Mouse (Mus musculus) gastrocnemius, adult 8-10 months (tissue): ENCODE measurements around the gene Ece1. TPM values are rescaled to one million over a fixed set of nuclear protein-coding genes. Genes with fewer than 3 reads are reported as not detected.
"Not testable (repeated sequence)": the region's sequence is repeated elsewhere in the genome, so short reads cannot be mapped to it uniquely, and the experiment has no call there.

Experiments
- DNase-seq, 2 experiments: peaks; one replicate each; pipeline ENCODE4 v3.0.0; 2022; ENCODE audit warnings: low spot score in 2 of 2
- total RNA-seq, 4 experiments: library from RNA; stranded (reverse); gene quantifications; 2 replicates each; pipeline ENCODE4 v1.2.4; 2022

The Ece1 gene
- 10 to 100 TPM; 48.8 to 97.1 (median 69.4) TPM for total RNA-seq

- peak; percentile 88 to 92 for DNase-seq
These were observed at the start of gene Ece1 for GRCm38 (mm10) chr4:137862019-137862418. Gene Ece1 (plus strand): TSS chr4:137862237.

DNA sequence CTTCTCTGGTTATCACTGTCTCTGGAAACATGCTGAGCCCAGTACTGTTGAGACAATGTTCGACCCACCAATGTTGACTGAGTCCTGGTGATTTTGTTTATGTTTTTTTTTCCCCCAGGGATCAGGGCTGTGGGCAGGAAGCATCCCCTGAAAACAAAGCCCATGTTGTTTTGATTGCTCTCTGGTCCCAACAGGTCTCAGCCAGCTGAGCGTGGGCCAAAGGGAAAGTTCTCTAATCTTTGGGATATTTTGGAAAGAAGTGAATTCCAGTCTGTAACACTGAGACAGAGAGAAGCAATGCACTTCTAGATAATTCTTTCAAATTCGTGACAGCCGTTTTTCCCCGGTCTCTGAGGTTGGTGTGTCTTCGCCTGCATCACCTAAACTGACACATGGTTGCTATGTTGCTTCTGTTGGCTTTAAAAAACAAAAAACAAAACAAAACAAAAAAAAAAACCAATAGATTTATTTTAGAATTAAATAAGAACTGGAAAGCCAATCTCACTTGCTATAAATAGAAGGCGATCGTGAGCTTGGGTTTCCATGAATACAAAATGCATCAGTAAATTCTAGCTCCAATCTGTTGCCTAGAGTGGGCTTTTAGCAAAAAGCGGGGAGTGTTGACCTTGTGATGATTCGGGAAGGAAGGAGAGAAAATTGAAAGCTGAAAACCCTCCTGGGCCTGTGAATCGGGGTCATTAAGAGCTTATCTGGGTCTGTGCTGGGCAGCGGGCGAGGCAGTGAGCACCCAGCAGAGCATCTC, 48.9 kb upstream of the Ece1 start:
- DNase-seq, result no peak

DNA sequence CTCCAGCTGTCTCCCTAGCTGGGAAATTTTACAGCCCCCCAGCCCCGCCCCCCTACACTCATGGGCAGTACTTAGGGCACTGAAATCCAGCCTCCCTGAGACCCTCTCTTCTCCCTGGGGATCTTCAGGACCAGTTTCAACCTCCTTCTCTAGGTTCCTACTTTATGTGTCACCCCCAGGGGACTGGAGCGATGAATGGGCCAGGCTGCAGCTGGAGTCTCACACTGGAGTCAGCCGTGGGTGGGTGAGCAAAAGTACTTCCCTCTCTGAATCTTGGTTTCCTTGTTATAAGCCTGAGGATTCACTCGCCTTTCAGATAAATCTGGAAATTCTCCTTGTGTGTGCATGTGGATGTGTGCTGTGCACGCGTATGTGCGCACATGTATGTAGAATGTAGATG, 47.9 kb upstream of the Ece1 start:
- no peak for DNase-seq

DNA sequence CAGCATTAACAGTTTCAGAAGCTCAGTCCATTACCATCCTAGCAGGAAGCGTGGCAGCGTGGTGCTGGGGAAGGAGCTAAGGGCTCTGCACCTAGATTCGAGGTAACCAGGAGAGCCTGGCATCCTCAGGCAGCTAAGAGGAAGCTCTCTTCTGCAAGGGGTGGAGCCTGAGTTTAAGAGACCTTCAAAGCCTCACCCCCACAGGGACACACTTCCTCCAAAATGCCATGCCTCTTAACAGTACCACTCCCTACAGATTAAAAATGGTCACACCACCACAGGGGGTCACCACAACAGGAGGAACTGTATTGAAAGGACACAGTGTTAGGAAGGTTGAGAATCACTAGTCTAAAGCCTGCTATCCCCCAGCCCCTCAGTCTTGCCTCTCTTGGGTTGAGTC, 46.6 kb upstream of the Ece1 start:
- DNase-seq, result no peak

DNA sequence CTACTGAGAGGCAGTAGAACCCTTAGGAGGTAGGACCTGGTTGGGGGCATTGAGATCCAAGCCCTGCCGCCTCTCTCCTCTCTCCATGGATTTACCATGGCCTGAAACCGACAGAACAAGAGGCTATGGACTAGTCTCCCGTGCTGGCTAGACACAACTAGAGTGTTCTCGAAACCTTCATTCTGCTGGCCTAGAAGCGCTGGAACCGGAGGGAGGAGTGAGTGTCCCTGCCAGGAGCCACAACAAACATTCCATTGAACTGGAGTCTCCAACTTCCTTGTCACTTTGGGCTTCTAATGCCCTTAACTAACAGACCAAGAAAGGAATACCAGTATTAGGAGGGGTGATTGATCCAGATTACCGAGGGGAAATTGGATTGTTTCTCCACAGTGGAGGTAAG, 45.8 kb upstream of the Ece1 start:
- no peak for DNase-seq

- no peak for DNase-seq
These were observed 43.7 kb upstream of the Ece1 start for GRCm38 (mm10) chr4:137818341-137818740.

- no peak for DNase-seq
These were observed 42.5 kb upstream of the Ece1 start for GRCm38 (mm10) chr4:137819487-137819886.

- DNase-seq, result no peak
These were observed 41.3 kb upstream of the Ece1 start for GRCm38 (mm10) chr4:137820721-137821120.

DNA sequence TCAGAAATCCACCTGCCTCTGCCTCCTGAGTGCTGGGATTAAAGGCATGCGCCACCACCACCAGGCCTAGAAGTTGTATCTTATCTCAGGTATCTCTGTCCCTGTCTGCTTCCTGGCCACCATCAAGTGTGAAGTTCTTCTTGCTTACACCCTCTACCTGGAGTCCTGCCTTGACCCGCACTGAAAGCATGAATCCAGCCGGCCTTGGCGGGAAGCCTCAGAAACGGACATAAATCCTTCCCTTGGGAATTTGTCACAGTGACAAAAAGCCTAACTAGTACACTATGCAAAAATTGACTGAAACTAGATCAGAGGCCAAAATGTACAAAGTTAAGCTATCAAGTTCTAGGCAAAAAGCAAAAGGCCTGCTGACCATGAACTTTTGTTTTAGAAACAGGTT, 39.5 kb upstream of the Ece1 start:
- no peak for DNase-seq

- DNase-seq, result no peak
These were observed 38.5 kb upstream of the Ece1 start for GRCm38 (mm10) chr4:137823542-137823941.

DNA sequence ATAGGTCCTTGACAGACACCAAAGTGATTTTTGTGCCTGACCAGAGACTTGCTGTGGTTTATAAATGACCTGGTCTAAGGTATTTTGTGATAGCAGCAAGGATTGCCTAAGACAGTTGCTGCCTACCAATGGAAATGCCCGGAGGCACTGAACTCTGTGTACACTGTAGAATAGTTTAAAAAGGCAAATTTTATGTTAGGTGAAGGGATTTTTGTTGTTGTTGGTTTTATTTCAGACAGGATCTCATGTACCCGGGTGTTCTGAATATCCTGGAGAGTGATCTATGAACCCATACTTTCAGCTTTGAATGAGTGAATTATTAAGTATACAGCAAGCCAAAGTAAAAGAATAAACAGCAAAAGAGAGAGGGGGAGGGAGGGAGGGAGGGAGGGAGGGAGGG, 37.2 kb upstream of the Ece1 start:
- no peak for DNase-seq

DNA sequence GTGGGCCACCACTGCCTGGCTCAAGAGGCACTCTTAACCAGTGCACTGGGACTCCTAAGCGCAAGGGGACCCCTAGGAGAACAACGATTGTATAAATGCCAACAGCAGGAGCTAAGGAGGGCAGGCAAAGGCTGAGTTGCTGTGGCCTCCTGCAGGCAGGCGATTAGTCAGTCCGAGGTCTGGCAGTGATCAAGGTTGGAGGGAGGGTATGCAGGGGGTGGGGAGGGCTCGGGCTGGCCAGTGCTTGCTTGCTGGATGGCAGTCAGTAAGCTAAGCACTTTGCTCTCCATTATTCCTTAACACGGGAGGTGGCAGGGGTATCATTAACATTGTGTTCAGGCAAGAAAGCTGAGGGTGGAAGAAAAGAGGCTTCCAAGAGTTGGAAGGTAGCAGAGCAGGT, 31.7 kb upstream of the Ece1 start:
- no peak for DNase-seq

GRCm38 (mm10) chr4:137831598-137831997, 30.4 kb upstream of the Ece1 start:
- DNase-seq, result no peak

DNA sequence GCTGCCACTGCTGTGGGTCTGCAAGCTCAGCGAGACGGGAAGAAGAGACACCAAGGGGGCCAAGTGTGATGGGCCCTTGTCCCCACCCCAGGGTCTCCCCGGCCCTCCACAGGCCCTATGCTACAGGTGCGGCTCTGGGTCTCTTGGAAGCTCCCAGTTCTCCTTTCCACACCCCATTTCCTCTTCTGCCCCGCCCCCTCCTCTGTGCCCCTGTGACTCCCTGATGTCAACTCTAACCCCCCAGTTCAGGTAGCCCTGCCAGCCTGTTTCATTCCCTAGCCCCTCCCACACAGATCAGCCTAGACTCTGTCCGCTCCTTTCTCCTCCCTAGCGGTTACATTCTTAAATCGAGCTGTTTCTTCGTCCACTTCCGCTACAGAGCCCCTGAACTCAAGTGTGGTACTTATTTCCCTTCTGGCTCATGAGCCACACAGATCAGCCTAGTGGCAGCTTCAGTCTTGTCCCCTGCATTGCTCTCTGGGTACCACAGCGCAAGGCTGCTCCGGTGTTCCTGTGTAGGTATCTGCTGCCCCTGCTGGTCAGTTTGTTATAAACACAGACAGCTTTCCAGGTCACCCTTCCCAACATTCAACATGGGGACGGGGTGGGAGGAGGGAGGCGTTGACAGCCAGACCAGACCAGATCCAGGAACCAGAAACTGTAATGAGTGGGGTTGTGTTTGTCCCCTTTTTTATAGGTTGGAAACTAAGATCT, 26.3 kb upstream of the Ece1 start:
- DNase-seq, result peak; percentile 65 to 70

DNA sequence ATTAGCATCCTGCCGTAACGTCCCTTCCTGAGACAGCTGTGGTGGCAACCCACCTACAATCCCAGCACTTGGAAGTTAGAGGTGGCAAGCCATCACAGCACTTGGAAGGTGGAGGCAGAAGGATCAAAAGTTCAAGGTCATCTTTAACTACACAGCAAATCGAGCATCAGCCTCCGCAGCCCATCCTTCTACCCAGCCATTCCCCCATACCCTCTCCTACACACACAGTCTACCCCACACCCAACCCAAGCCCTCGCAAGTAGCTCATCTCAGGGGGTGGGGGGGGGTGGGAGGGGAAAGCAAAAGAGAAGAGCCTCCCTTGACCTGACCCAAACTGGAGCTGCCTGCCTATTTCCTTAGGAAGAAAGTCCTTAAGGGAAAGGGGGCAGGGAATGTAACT, 25.3 kb upstream of the Ece1 start:
- no peak for DNase-seq

DNA sequence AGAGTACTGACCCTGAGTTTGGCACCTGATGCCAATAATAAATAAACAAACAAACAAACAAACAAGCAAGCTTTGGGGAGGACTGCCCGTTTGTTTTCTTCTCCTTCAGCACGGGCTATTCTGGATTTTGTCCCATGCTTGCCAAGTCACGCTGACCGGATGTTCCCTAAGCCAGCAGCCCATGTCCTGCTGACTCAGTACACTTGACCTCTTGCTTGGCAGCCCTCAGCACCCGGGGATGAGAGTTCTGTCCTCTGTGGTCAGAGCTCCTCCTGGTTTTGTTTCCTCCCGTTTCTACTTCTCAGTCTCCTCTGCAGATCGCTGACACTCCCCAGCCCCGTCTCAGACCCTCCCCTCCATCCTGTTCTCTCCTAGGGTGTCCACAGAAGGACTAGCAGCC, 24.2 kb upstream of the Ece1 start:
- peak; percentile 63 to 70 for DNase-seq

- DNase-seq, result no peak
These were observed 23.2 kb upstream of the Ece1 start for GRCm38 (mm10) chr4:137838791-137839190.

GRCm38 (mm10) chr4:137839452-137839851, 22.6 kb upstream of the Ece1 start:
- no peak for DNase-seq

- peak in 1 of 2 experiments; percentile 50 for DNase-seq
These were observed 17.4 kb upstream of the Ece1 start for GRCm38 (mm10) chr4:137844656-137845055.

- not testable (repeated sequence) for DNase-seq
These were observed 14.4 kb upstream of the Ece1 start for GRCm38 (mm10) chr4:137847651-137848050.

- DNase-seq, result no peak
These were observed 11.9 kb upstream of the Ece1 start for GRCm38 (mm10) chr4:137850161-137850560.

DNA sequence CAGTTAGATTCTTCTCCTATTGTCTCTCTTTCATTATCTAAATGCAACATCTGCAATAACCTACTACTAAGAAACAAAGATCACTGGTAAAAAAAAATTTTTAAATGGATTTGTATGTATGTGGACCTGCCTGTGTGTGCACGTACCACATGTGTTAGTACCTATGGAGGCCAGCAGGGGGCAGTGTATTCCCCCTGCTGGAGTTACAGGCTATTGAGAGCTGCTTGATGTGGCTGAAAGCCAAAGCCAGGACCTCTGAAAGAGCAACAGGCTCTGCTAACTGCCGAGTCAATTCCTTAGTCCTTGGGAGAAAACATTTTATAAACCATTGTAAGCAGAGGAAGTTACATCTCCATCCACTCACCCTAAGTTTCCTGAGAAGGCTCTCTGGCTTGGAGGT, 10.6 kb upstream of the Ece1 start:
- peak; percentile 58 to 69 for DNase-seq

- peak; percentile 35 to 43 for DNase-seq
These were observed 8.2 kb upstream of the Ece1 start for GRCm38 (mm10) chr4:137853822-137854221.
